Mouse (Mus musculus): ENCODE measurements at regions not wholly inside any gene's neighbourhood (a gene's known extent, or its start where the extent isn't known, plus 50 kb on each side); places are given as distances from the start of the nearest gene placed in this dataset.

- Histone ChIP-seq H3K27ac (no peak overlapping the region), H3K9me3 (ENCODE audit: control insufficient read depth, low read length) (no peaks in the 10 kb centered on the region), H3K4me1 (replicated peaks; ENCODE audit: control insufficient read depth, insufficient read depth, low read length) (0 out of 2 replicates have a peak, but pooled peaks cover 7% of the 10 kb centered on the region), H3K27me3 (ENCODE audit: control insufficient read depth, insufficient read depth, low read length) (no peaks in the 10 kb centered on the region), H3K36me3 (replicated peaks; ENCODE audit: control insufficient read depth, insufficient read depth) (no peaks in the 10 kb centered on the region), H3K4me3 (replicated peaks; ENCODE audit: low read length) (no peak overlapping the region), H3K4me2 (replicated peaks) (no peak overlapping the region), H3K9ac (no peak overlapping the region)
- no peak for ATAC-seq (ENCODE audit: low FRiP score)
- WGBS: 83% methylated on average over 6 of the region's 6 CpGs
- no peak for DNase-seq (ENCODE audit: low spot score)
These were observed 949.4 kb downstream of the 4930447A16Rik start for GRCm38 (mm10) chr15:38374786-38375185.

- no peaks in the 10 kb centered on the region for H3K9me3 ChIP-seq (ENCODE audit: control insufficient read depth, low read length)
- no peak overlapping the region for H3K4me2 ChIP-seq (replicated peaks)
- ATAC-seq (ENCODE audit: low FRiP score) (no peak), DNase-seq (ENCODE audit: low spot score) (no peak)
- H3K4me3 ChIP-seq (replicated peaks; ENCODE audit: low read length): no peak overlapping the region
- H3K36me3 ChIP-seq (replicated peaks; ENCODE audit: control insufficient read depth, insufficient read depth): no peaks in the 10 kb centered on the region
- no peaks in the 10 kb centered on the region for H3K27me3 ChIP-seq (ENCODE audit: control insufficient read depth, insufficient read depth, low read length)
- 88% methylated on average over 8 of the region's 8 CpGs for WGBS
- no peak overlapping the region for H3K27ac ChIP-seq
- no peak overlapping the region for H3K9ac ChIP-seq
- 0 out of 2 replicates have a peak, but pooled peaks cover 7% of the 10 kb centered on the region for H3K4me1 ChIP-seq (replicated peaks; ENCODE audit: control insufficient read depth, insufficient read depth, low read length)
These were observed 952.8 kb downstream of the 4930447A16Rik start for GRCm38 (mm10) chr15:38378106-38378505.

- no peak for DNase-seq (ENCODE audit: low spot score)
- Histone ChIP-seq H3K9me3 (ENCODE audit: control insufficient read depth, low read length) (no peaks in the 10 kb centered on the region), H3K27ac (no peak overlapping the region), H3K36me3 (replicated peaks; ENCODE audit: control insufficient read depth, insufficient read depth) (no peaks in the 10 kb centered on the region), H3K27me3 (ENCODE audit: control insufficient read depth, insufficient read depth, low read length) (no peaks in the 10 kb centered on the region), H3K9ac (no peak overlapping the region), H3K4me2 (replicated peaks) (no peak overlapping the region), H3K4me3 (replicated peaks; ENCODE audit: low read length) (no peak overlapping the region), H3K4me1 (replicated peaks; ENCODE audit: control insufficient read depth, insufficient read depth, low read length) (peaks cover 11% of the 10 kb centered on the region; the same call in 1 of the 2 replicates)
- WGBS: 83% methylated on average over 7 of the region's 7 CpGs
- no peak for ATAC-seq (ENCODE audit: low FRiP score)
These were observed 962.3 kb downstream of the 4930447A16Rik start for GRCm38 (mm10) chr15:38387617-38388016.

- Histone ChIP-seq H3K4me1 (replicated peaks; ENCODE audit: control insufficient read depth, insufficient read depth, low read length) (peaks cover 11% of the 10 kb centered on the region; the same call in 1 of the 2 replicates), H3K27ac (no peak overlapping the region), H3K9me3 (ENCODE audit: control insufficient read depth, low read length) (no peaks in the 10 kb centered on the region), H3K36me3 (replicated peaks; ENCODE audit: control insufficient read depth, insufficient read depth) (no peaks in the 10 kb centered on the region), H3K9ac (no peak overlapping the region), H3K4me2 (replicated peaks) (no peak overlapping the region), H3K27me3 (ENCODE audit: control insufficient read depth, insufficient read depth, low read length) (no peaks in the 10 kb centered on the region), H3K4me3 (replicated peaks; ENCODE audit: low read length) (no peak overlapping the region)
- 90% methylated on average over 7 of the region's 7 CpGs for WGBS
- no peak for ATAC-seq (ENCODE audit: low FRiP score)
- no peak for DNase-seq (ENCODE audit: low spot score)
These were observed 963.1 kb downstream of the 4930447A16Rik start for GRCm38 (mm10) chr15:38388436-38388835.

- Histone ChIP-seq H3K4me2 (replicated peaks) (no peak overlapping the region), H3K36me3 (replicated peaks; ENCODE audit: control insufficient read depth, insufficient read depth) (no peaks in the 10 kb centered on the region), H3K9ac (no peak overlapping the region), H3K27ac (no peak overlapping the region), H3K4me1 (replicated peaks; ENCODE audit: control insufficient read depth, insufficient read depth, low read length) (no peaks in the 10 kb centered on the region), H3K4me3 (replicated peaks; ENCODE audit: low read length) (no peak overlapping the region), H3K9me3 (ENCODE audit: control insufficient read depth, low read length) (no peaks in the 10 kb centered on the region), H3K27me3 (ENCODE audit: control insufficient read depth, insufficient read depth, low read length) (no peaks in the 10 kb centered on the region)
- DNase-seq (ENCODE audit: low spot score) (no peak), ATAC-seq (ENCODE audit: low FRiP score) (no peak)
- 86% methylated on average over 12 of the region's 12 CpGs for WGBS
These were observed 965.1 kb downstream of the 4930447A16Rik start for GRCm38 (mm10) chr15:38390450-38390849.

- Histone ChIP-seq H3K4me1 (replicated peaks; ENCODE audit: control insufficient read depth, insufficient read depth, low read length) (no peaks in the 10 kb centered on the region), H3K9me3 (ENCODE audit: control insufficient read depth, low read length) (no peaks in the 10 kb centered on the region), H3K27me3 (ENCODE audit: control insufficient read depth, insufficient read depth, low read length) (no peaks in the 10 kb centered on the region), H3K9ac (no peak overlapping the region), H3K4me3 (replicated peaks; ENCODE audit: low read length) (no peak overlapping the region), H3K36me3 (replicated peaks; ENCODE audit: control insufficient read depth, insufficient read depth) (no peaks in the 10 kb centered on the region), H3K27ac (no peak overlapping the region), H3K4me2 (replicated peaks) (no peak overlapping the region)
- 69% methylated on average over 6 of the region's 6 CpGs for WGBS
- ATAC-seq (ENCODE audit: low FRiP score): 0 out of 2 replicates have a peak, but pooled peaks have one; percentile 17
- no peak for DNase-seq (ENCODE audit: low spot score)
These were observed 966.1 kb downstream of the 4930447A16Rik start for GRCm38 (mm10) chr15:38391420-38391819.

GRCm38 (mm10) chr15:38391860-38392259, 966.5 kb downstream of the 4930447A16Rik start:
- Histone ChIP-seq H3K9me3 (ENCODE audit: control insufficient read depth, low read length) (no peaks in the 10 kb centered on the region), H3K4me1 (replicated peaks; ENCODE audit: control insufficient read depth, insufficient read depth, low read length) (no peaks in the 10 kb centered on the region), H3K4me3 (replicated peaks; ENCODE audit: low read length) (no peak overlapping the region), H3K9ac (no peak overlapping the region), H3K36me3 (replicated peaks; ENCODE audit: control insufficient read depth, insufficient read depth) (no peaks in the 10 kb centered on the region), H3K27ac (no peak overlapping the region), H3K4me2 (replicated peaks) (no peak overlapping the region), H3K27me3 (ENCODE audit: control insufficient read depth, insufficient read depth, low read length) (no peaks in the 10 kb centered on the region)
- no peak for ATAC-seq (ENCODE audit: low FRiP score)
- 28% methylated on average over 3 of the region's 4 CpGs for WGBS
- no peak for DNase-seq (ENCODE audit: low spot score)

- DNase-seq (ENCODE audit: low spot score) (no peak), ATAC-seq (ENCODE audit: low FRiP score) (no peak)
- Histone ChIP-seq H3K4me3 (replicated peaks; ENCODE audit: low read length) (no peak overlapping the region), H3K4me1 (replicated peaks; ENCODE audit: control insufficient read depth, insufficient read depth, low read length) (no peaks in the 10 kb centered on the region), H3K9me3 (ENCODE audit: control insufficient read depth, low read length) (no peaks in the 10 kb centered on the region), H3K9ac (no peak overlapping the region), H3K27me3 (ENCODE audit: control insufficient read depth, insufficient read depth, low read length) (no peaks in the 10 kb centered on the region), H3K4me2 (replicated peaks) (no peak overlapping the region), H3K27ac (no peak overlapping the region), H3K36me3 (replicated peaks; ENCODE audit: control insufficient read depth, insufficient read depth) (no peaks in the 10 kb centered on the region)
- WGBS: 68% methylated on average over 5 of the region's 5 CpGs
These were observed 967.2 kb downstream of the 4930447A16Rik start for GRCm38 (mm10) chr15:38392441-38393149.

- H3K4me2 ChIP-seq (replicated peaks): no peak overlapping the region
- H3K4me1 ChIP-seq (replicated peaks; ENCODE audit: control insufficient read depth, insufficient read depth, low read length): no peaks in the 10 kb centered on the region
- H3K27me3 ChIP-seq (ENCODE audit: control insufficient read depth, insufficient read depth, low read length): no peaks in the 10 kb centered on the region
- DNase-seq (ENCODE audit: low spot score): no peak
- H3K4me3 ChIP-seq (replicated peaks; ENCODE audit: low read length): no peak overlapping the region
- no peaks in the 10 kb centered on the region for H3K9me3 ChIP-seq (ENCODE audit: control insufficient read depth, low read length)
- no peaks in the 10 kb centered on the region for H3K36me3 ChIP-seq (replicated peaks; ENCODE audit: control insufficient read depth, insufficient read depth)
- WGBS: 91% methylated on average over 4 of the region's 4 CpGs
- ATAC-seq (ENCODE audit: low FRiP score): no peak
- no peak overlapping the region for H3K27ac ChIP-seq
- H3K9ac ChIP-seq: no peak overlapping the region
These were observed 973.5 kb downstream of the 4930447A16Rik start for GRCm38 (mm10) chr15:38398852-38399251.

- H3K36me3 ChIP-seq (replicated peaks; ENCODE audit: control insufficient read depth, insufficient read depth): no peaks in the 10 kb centered on the region
- no peak overlapping the region for H3K4me3 ChIP-seq (replicated peaks; ENCODE audit: low read length)
- no peaks in the 10 kb centered on the region for H3K27me3 ChIP-seq (ENCODE audit: control insufficient read depth, insufficient read depth, low read length)
- no peak overlapping the region for H3K27ac ChIP-seq
- H3K4me2 ChIP-seq (replicated peaks): no peak overlapping the region
- no peaks in the 10 kb centered on the region for H3K9me3 ChIP-seq (ENCODE audit: control insufficient read depth, low read length)
- H3K4me1 ChIP-seq (replicated peaks; ENCODE audit: control insufficient read depth, insufficient read depth, low read length): no peaks in the 10 kb centered on the region
- no peak for DNase-seq (ENCODE audit: low spot score)
- WGBS: 94% methylated on average over 1 of the region's 1 CpGs
- ATAC-seq (ENCODE audit: low FRiP score): no peak
- H3K9ac ChIP-seq: no peak overlapping the region
These were observed 977.4 kb downstream of the 4930447A16Rik start for GRCm38 (mm10) chr15:38402762-38403161.
